Mouse (Mus musculus): ENCODE measurements around the gene Mblac1. TPM values are rescaled to one million over a fixed set of nuclear protein-coding genes. Genes with fewer than 3 reads are reported as not detected.

Gene Mblac1
- polyA plus RNA-seq, 1 experiment = 1.4 TPM

DNA sequence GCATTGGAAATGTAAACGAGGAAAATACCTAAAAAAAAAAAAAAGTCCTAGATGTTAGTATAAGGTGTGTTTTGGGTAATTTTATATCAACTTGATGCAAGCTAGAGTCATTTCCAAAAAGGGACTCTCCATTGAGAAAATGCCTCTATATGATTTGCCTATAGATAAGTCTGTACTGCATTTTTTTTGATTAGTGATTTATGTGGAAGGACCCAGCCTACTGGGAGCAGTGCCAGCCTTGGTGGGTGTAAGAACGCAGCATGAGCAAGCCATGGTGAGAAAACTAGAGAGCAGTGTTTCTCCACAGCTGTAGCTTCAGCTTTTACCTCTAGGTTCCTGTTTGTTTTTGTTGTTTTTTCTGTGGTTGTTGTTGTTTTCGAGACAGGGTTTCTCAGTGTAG, 29.2 kb downstream of the Mblac1 start:
- Histone ChIP-seq H3K4me1 (ENCODE audit: control insufficient read depth, insufficient read depth, low read length) (no peaks in the 10 kb centered on the region), H3K27ac (ENCODE audit: insufficient read depth, low read length) (no peak overlapping the region), H3K9me3 (replicated peaks; ENCODE audit: control insufficient read depth, insufficient read depth, low read length, poor library complexity, severe bottlenecking) (no peaks in the 10 kb centered on the region), H3K27me3 (ENCODE audit: control insufficient read depth, insufficient read depth, low read length, poor library complexity, severe bottlenecking) (no peaks in the 10 kb centered on the region), H3K4me3 (ENCODE audit: low read depth, low read length) (no peak overlapping the region), H3K36me3 (ENCODE audit: control insufficient read depth, insufficient read depth, low read length, poor library complexity, severe bottlenecking) (no peaks in the 10 kb centered on the region), H3K9ac (ENCODE audit: low read depth, poor library complexity, severe bottlenecking) (no peak overlapping the region)
- TF ChIP-seq POLR2A (IDR thresholded peaks at IDR 0.05; ENCODE audit: insufficient read depth, low read length) = no peak
- TF ChIP-seq EP300 (IDR thresholded peaks at IDR 0.05; ENCODE audit: insufficient read depth, low read depth, low read length) = no peak
- TF ChIP-seq CTCF (IDR thresholded peaks at IDR 0.05; ENCODE audit: low read depth, low read length) = no peak

DNA sequence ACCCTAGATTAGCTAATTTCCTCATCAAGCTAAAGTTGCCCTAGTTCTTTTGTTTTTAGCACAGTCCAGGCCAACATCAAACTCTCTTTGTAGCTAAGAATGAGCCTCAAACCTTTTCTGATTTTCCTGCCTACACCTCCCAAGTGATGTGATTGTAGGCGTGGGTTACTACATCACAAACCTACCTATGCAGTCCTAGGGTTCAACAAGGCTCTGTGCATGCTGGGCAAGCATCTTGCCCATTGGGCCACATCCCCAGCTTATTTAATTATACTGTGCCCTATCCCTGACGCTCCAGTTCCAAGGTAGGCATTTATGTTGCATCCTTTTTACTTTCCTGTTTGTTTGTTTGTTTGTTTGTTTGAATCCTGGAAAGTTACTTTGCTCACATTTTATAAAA, 31.6 kb downstream of the Mblac1 start, which contains the start of gene Nxpe5:
Gene Nxpe5, plus strand, starts transcription at position 199 of the 400 bp plus-strand sequence.
- no peaks in the 10 kb centered on the region for H3K9me3 ChIP-seq (replicated peaks; ENCODE audit: control insufficient read depth, insufficient read depth, low read length, poor library complexity, severe bottlenecking)

DNA sequence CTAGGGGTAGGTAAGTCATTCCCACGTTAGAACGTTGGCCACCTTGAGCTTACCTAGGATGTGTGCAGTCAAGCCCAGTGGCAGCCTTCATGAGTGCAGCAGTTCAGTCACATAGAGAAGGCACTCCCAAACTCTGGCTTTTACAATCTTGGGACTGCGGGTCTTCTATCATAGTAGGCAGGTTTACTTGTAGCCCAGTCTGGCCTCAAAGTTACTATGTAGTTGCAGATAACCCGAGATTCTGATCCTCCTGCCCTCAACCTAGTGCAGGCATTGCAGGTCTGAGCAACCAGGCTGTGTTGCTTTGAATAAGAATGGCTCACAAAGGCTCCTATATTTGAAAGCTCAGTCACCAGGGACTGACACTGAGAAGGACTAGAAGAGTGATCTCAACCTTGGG, 32.4 kb downstream of the Mblac1 start:
- no peaks in the 10 kb centered on the region for H3K36me3 ChIP-seq (ENCODE audit: control insufficient read depth, insufficient read depth, low read length, poor library complexity, severe bottlenecking)
- no peaks in the 10 kb centered on the region for H3K27me3 ChIP-seq (ENCODE audit: control insufficient read depth, insufficient read depth, low read length, poor library complexity, severe bottlenecking)
- TF ChIP-seq CTCF (IDR thresholded peaks at IDR 0.05; ENCODE audit: low read depth, low read length) (no peak), POLR2A (IDR thresholded peaks at IDR 0.05; ENCODE audit: insufficient read depth, low read length) (no peak), EP300 (IDR thresholded peaks at IDR 0.05; ENCODE audit: insufficient read depth, low read depth, low read length) (no peak)

More for the DNA sequence above, 31.6 kb downstream of the Mblac1 start, which contains the start of gene Nxpe5:
- H3K36me3 ChIP-seq (ENCODE audit: control insufficient read depth, insufficient read depth, low read length, poor library complexity, severe bottlenecking) = no peaks in the 10 kb centered on the region
- TF ChIP-seq POLR2A (IDR thresholded peaks at IDR 0.05; ENCODE audit: insufficient read depth, low read length) (no peak), CTCF (IDR thresholded peaks at IDR 0.05; ENCODE audit: low read depth, low read length) (no peak), EP300 (IDR thresholded peaks at IDR 0.05; ENCODE audit: insufficient read depth, low read depth, low read length) (no peak)
- no peak within 1 kb of the TSS for H3K9ac ChIP-seq (ENCODE audit: low read depth, poor library complexity, severe bottlenecking)
- no peak within 1 kb of the TSS for H3K4me3 ChIP-seq (ENCODE audit: low read depth, low read length)
- H3K4me1 ChIP-seq (ENCODE audit: control insufficient read depth, insufficient read depth, low read length) = no peaks in the 10 kb centered on the region
- H3K27me3 ChIP-seq (ENCODE audit: control insufficient read depth, insufficient read depth, low read length, poor library complexity, severe bottlenecking) = no peaks in the 10 kb centered on the region
- no peak within 1 kb of the TSS for H3K27ac ChIP-seq (ENCODE audit: insufficient read depth, low read length)

DNA sequence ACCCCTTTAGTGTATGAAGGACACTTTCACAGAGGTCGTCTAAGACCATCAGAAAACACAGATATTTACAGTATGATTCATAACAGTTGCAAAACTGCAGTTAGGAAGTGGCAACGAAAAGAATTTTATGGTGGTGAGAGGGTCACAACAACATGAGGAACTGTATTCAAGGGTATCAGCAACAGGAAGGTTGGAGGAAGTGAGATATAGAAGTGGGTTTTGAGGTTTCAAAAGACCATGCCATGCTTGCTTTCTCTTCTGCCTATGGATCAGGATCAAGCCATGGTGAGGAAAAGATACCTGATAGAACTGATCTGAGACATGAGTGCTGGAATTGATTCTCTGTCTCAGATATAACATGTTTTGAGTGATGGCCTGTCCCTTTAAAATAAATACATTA, 33.3 kb downstream of the Mblac1 start:
- no peak overlapping the region for H3K27ac ChIP-seq (ENCODE audit: insufficient read depth, low read length)
- H3K9me3 ChIP-seq (replicated peaks; ENCODE audit: control insufficient read depth, insufficient read depth, low read length, poor library complexity, severe bottlenecking) = no peaks in the 10 kb centered on the region
- no peak overlapping the region for H3K4me3 ChIP-seq (ENCODE audit: low read depth, low read length)
- no peaks in the 10 kb centered on the region for H3K36me3 ChIP-seq (ENCODE audit: control insufficient read depth, insufficient read depth, low read length, poor library complexity, severe bottlenecking)
- no peaks in the 10 kb centered on the region for H3K27me3 ChIP-seq (ENCODE audit: control insufficient read depth, insufficient read depth, low read length, poor library complexity, severe bottlenecking)
- TF ChIP-seq CTCF (IDR thresholded peaks at IDR 0.05; ENCODE audit: low read depth, low read length) (no peak), POLR2A (IDR thresholded peaks at IDR 0.05; ENCODE audit: insufficient read depth, low read length) (no peak), EP300 (IDR thresholded peaks at IDR 0.05; ENCODE audit: insufficient read depth, low read depth, low read length) (no peak)
- no peaks in the 10 kb centered on the region for H3K4me1 ChIP-seq (ENCODE audit: control insufficient read depth, insufficient read depth, low read length)
- H3K9ac ChIP-seq (ENCODE audit: low read depth, poor library complexity, severe bottlenecking) = no peak overlapping the region

More for the DNA sequence above, 32.4 kb downstream of the Mblac1 start:
- Histone ChIP-seq H3K4me3 (ENCODE audit: low read depth, low read length) (no peak overlapping the region), H3K4me1 (ENCODE audit: control insufficient read depth, insufficient read depth, low read length) (no peaks in the 10 kb centered on the region), H3K9ac (ENCODE audit: low read depth, poor library complexity, severe bottlenecking) (no peak overlapping the region), H3K9me3 (replicated peaks; ENCODE audit: control insufficient read depth, insufficient read depth, low read length, poor library complexity, severe bottlenecking) (no peaks in the 10 kb centered on the region), H3K27ac (ENCODE audit: insufficient read depth, low read length) (no peak overlapping the region)

DNA sequence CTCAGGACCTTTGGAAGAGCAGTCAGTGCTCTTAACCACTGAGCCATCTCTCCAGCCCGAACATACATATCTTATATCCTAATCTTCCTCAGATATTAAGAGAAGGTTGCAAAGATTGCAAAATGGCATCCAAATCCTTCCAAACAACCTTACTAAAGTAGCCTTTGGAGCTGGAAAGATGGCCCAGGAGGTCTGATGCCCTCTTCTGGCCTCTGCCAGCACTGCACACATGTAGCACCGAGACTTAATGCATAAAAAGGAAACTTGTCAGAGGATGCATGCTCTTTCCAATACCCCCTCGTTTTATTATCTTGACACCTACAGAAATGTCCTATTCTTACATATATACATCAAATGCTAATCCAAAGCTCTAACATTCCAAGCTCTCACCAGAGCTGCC, 33.9 kb downstream of the Mblac1 start:
- no peak overlapping the region for H3K9ac ChIP-seq (ENCODE audit: low read depth, poor library complexity, severe bottlenecking)

DNA sequence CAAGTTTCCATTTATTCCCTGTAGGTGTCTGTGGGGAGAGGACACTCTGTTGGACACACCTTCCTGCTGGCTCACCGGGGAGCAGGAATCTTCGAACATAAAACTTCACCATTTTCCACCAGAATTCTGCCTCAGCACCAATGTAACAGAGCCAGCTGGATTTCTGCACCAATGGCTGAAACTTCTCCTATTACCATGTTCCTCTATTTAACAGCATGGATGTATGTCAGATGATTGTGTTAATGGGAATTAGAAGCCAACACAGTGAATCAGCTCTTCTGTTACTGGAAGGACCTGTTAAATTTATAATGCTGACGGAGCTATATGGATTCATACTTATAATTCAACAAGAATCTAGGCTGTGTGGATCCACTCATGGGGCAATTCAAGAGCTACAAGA, 35.4 kb downstream of the Mblac1 start:
- no peak for TF ChIP-seq CTCF (IDR thresholded peaks at IDR 0.05; ENCODE audit: low read depth, low read length)
- no peak for TF ChIP-seq POLR2A (IDR thresholded peaks at IDR 0.05; ENCODE audit: insufficient read depth, low read length)
- no peak for TF ChIP-seq EP300 (IDR thresholded peaks at IDR 0.05; ENCODE audit: insufficient read depth, low read depth, low read length)
- H3K4me3 ChIP-seq (ENCODE audit: low read depth, low read length) = no peak overlapping the region
- H3K4me1 ChIP-seq (ENCODE audit: control insufficient read depth, insufficient read depth, low read length) = no peaks in the 10 kb centered on the region
- H3K36me3 ChIP-seq (ENCODE audit: control insufficient read depth, insufficient read depth, low read length, poor library complexity, severe bottlenecking) = no peaks in the 10 kb centered on the region
- no peaks in the 10 kb centered on the region for H3K27me3 ChIP-seq (ENCODE audit: control insufficient read depth, insufficient read depth, low read length, poor library complexity, severe bottlenecking)
- no peaks in the 10 kb centered on the region for H3K9me3 ChIP-seq (replicated peaks; ENCODE audit: control insufficient read depth, insufficient read depth, low read length, poor library complexity, severe bottlenecking)
- H3K9ac ChIP-seq (ENCODE audit: low read depth, poor library complexity, severe bottlenecking) = no peak overlapping the region
- H3K27ac ChIP-seq (ENCODE audit: insufficient read depth, low read length) = no peak overlapping the region

More for the DNA sequence above, 33.9 kb downstream of the Mblac1 start:
- H3K4me1 ChIP-seq (ENCODE audit: control insufficient read depth, insufficient read depth, low read length) = no peaks in the 10 kb centered on the region
- H3K27me3 ChIP-seq (ENCODE audit: control insufficient read depth, insufficient read depth, low read length, poor library complexity, severe bottlenecking) = no peaks in the 10 kb centered on the region
- TF ChIP-seq POLR2A (IDR thresholded peaks at IDR 0.05; ENCODE audit: insufficient read depth, low read length) (no peak), CTCF (IDR thresholded peaks at IDR 0.05; ENCODE audit: low read depth, low read length) (peak; percentile 80)
- H3K36me3 ChIP-seq (ENCODE audit: control insufficient read depth, insufficient read depth, low read length, poor library complexity, severe bottlenecking) = no peaks in the 10 kb centered on the region
- no peak overlapping the region for H3K27ac ChIP-seq (ENCODE audit: insufficient read depth, low read length)
- no peak overlapping the region for H3K4me3 ChIP-seq (ENCODE audit: low read depth, low read length)
- no peaks in the 10 kb centered on the region for H3K9me3 ChIP-seq (replicated peaks; ENCODE audit: control insufficient read depth, insufficient read depth, low read length, poor library complexity, severe bottlenecking)
